Mouse (Mus musculus): ENCODE results near the gene Cacnb1. TPM values are rescaled to one million over a fixed set of nuclear protein-coding genes. Genes with fewer than 3 reads are reported as not detected.

The Cacnb1 gene
- polyA plus RNA-seq, 1 experiment from 2014 or later = 5.1 TPM

Small RNA genes within 50 kb of the gene (microRNA-seq; reads per million reads assigned to microRNA genes)
- not detected for gene Gm27597

Other genes with a start within 250 kb of the Cacnb1 start
- not detected in 2 replicates for gene 1700001P01Rik, start 247.1 kb downstream of the Cacnb1 start, polyA plus RNA-seq (2015; fragmentation: Nextera tagmentation; extraction: Ambion mirVana)
- gene Rpl23, start 240.6 kb downstream of the Cacnb1 start, polyA plus RNA-seq (2015; fragmentation: Nextera tagmentation; extraction: Ambion mirVana) = 466 and 491 TPM in 2 replicates
- 141 and 148 TPM in 2 replicates for gene Lasp1, start 224.0 kb downstream of the Cacnb1 start, polyA plus RNA-seq (2015; fragmentation: Nextera tagmentation; extraction: Ambion mirVana)
- gene B230217C12Rik, start 182.3 kb downstream of the Cacnb1 start, polyA plus RNA-seq (2015; fragmentation: Nextera tagmentation; extraction: Ambion mirVana) = 4.1 TPM in 2 replicates
- 0.26 and 0.78 TPM in 2 replicates for gene Fbxo47, start 138.9 kb downstream of the Cacnb1 start, polyA plus RNA-seq (2015; fragmentation: Nextera tagmentation; extraction: Ambion mirVana)
- gene Plxdc1, start 36.6 kb downstream of the Cacnb1 start, polyA plus RNA-seq (2015; fragmentation: Nextera tagmentation; extraction: Ambion mirVana) = 0.34 and 0.65 TPM in 2 replicates
- gene Arl5c, start 26.9 kb downstream of the Cacnb1 start, polyA plus RNA-seq (2015; fragmentation: Nextera tagmentation; extraction: Ambion mirVana) = 9.0 and 9.9 TPM in 2 replicates
- 990 and 1,058 TPM in 2 replicates for gene Rpl19, start 3.7 kb upstream of the Cacnb1 start, polyA plus RNA-seq (2015; fragmentation: Nextera tagmentation; extraction: Ambion mirVana)
- gene Stac2, start 30.4 kb upstream of the Cacnb1 start, polyA plus RNA-seq (2015; fragmentation: Nextera tagmentation; extraction: Ambion mirVana) = 0.29 TPM in 2 replicates
- 12.8 TPM in 2 replicates for gene Fbxl20, start 127.4 kb upstream of the Cacnb1 start, polyA plus RNA-seq (2015; fragmentation: Nextera tagmentation; extraction: Ambion mirVana)
- gene Med1, start 170.3 kb upstream of the Cacnb1 start, polyA plus RNA-seq (2015; fragmentation: Nextera tagmentation; extraction: Ambion mirVana) = 50.3 and 52.4 TPM in 2 replicates
- gene Cdk12, start 180.0 kb upstream of the Cacnb1 start, polyA plus RNA-seq (2015; fragmentation: Nextera tagmentation; extraction: Ambion mirVana) = 6.2 and 6.5 TPM in 2 replicates